Mouse (Mus musculus) liver, embryonic 14.5 days (tissue): Measurements from ENCODE around the gene Gm11437.

Experiments used
- CTCF ChIP-seq: IDR thresholded peaks from 2 replicates; pipeline ENCODE4 v1.5.1; 2016; ENCODE audit warnings: antibody characterized with exemption, low read depth, control low read depth
- EP300 ChIP-seq: IDR thresholded peaks from 2 replicates; pipeline ENCODE4 v1.6.1; 2016; ENCODE audit warnings: antibody characterized with exemption, low read depth

DNA sequence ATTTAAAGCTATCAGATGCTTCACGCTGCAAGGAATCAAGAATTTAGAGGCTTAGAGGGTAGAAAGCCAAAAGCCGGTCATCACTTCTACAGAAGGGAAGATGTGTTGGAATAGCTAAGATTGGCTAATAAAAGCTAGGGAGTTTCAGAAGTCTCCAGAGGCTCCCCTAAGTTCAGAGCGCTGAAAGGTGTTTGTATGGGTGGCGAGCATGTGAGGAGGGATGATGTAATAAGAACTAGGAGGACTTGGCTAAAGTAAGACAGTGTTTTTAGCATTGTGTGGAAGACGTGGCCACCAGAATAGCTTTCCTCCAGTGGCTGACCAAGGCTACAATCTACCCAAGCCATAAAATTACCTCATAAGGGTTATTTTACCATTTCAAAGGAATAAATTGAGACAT, 53.7 kb downstream of the Gm11437 start:
- TF ChIP-seq EP300, result no peak
- no peak for TF ChIP-seq CTCF
